Mouse (Mus musculus): Measurements from ENCODE around the gene Phactr3.
"Not testable (repeated sequence)": the region's sequence is repeated elsewhere in the genome, so short reads cannot be mapped to it uniquely, and the experiment has no call there.

Gene Phactr3

DNA sequence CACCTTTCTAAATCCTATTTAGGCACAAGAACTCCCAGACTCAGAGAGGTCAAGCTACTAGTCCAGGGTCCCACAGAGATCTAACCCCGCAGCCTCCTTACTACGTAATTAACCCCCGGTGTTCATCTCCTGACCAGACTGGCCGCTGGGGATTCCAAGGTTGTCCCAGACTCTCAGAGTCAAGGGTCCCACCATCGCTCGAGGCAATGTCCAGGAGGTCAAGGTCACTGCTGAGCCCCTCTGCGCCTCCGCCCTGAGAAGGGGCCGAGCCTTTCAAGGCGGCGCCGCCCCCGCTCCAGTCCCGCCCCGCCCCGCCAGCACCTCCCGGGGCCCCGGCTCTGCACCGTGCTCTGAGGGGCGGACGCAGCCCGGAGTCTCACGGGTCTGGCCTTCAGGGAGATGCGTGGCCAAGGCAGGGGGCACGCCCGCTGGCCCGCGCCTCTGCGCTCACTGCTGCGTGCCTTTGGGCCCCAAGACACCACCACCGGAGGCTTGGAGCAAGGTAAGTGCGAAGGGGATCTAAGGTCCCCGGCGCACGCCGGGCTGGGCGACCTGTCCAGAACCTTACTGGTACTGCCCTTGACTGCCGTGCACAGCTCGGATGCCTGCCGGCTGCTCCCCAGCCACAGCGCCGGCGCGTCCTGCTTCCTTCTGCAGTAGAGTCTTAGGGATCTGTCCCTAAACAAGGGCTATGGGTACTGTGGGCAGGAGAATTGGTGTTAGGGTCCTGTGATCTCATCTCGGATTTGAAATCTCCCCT, at the start of gene Phactr3:
Gene Phactr3 (plus strand): TSS at position 175 of the 760 bp plus-strand sequence.
- in situ Hi-C loops (cut with MboI): no loop called here

DNA sequence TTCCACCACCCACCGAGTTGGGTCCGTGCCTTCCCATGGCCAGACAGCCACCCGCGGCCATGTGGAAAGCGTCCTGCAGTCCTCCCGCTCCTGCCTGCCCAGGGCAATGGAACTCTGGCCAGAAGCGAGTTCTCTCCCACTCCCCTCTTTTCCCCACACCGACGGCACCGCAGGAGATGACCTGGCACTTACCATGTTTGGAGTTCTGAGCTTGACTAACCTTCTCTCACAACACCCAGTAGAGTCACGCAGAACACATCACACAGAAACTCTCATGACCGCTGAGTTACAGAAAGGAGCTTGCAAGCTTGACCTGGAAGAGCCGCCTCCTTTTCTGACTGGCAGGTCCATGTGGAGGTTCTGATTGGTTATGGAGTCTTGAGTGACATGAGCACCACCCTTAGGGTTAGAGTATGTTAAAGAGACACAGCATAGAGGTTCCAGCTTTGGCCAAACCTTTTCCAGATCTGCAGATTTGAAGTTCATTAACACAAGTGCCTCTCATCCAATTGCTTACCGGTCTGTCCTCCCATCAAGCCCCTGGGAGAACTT, 40.5 kb upstream of the Phactr3 start, which contains the start of gene Zfp931:
Gene Zfp931 (minus strand): TSS at position 311 of the 552 bp plus-strand sequence.
- in situ Hi-C loops (cut with MboI): not testable (repeated sequence)

DNA sequence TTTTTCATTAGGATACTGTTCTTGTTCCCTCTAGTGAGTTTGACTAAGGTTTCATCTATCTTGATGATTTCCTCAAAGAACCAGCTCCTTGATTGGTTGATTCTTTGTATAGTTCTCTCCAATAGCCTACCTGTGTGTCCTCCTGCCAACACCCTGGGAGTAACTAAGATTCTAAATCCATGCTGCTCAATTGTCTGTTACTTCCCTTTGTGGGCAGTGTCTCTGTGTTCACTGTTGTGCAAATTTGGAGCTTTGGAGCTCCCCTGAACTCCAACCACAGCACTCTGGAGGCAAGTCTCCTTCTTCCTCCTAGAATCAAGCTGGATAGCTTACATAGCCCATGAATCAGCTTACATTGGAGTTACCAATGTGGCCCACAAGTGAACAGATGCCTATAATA, 29.2 kb upstream of the Phactr3 start:
- in situ Hi-C loops (cut with MboI): no loop called here

DNA sequence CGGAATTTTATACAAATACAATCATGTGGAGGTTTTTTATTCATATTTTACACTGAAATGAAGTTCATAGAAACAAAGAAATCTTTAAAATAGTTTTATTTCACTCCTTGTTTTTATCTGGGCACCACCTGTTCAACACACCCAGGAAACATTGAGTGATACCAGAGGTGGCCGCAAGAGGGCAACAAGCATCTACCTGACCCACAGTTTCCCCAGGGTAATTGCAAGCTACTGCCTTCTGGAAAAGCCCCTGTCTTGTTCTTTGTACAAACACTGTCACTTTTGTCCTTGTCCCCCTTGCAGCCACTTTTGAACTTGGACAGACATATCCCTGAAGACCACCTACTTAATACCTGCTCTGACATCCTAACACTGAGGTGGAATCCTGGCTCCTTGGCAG, 20.8 kb upstream of the Phactr3 start:
- in situ Hi-C loops (cut with MboI): no loop called here

DNA sequence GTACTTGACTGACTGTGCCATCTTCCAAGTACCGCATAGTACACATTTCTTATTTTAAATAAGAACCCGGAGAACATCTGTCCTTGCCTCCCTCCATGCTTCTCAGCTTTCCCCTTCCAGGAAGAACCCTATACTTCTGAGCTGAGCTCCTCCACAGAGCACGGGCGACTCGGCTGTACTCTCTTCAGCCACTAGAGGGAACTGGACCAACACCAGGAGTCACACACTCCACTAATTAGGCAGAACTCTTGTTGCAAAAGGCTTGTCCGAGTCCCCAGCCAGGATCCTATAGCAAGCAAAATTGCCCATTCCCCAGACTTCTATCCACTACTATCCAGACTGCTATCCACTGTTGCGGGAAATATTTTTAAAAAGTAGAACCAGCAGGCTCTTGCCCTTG, 16.8 kb upstream of the Phactr3 start:
- in situ Hi-C loops (cut with MboI): no loop called here

DNA sequence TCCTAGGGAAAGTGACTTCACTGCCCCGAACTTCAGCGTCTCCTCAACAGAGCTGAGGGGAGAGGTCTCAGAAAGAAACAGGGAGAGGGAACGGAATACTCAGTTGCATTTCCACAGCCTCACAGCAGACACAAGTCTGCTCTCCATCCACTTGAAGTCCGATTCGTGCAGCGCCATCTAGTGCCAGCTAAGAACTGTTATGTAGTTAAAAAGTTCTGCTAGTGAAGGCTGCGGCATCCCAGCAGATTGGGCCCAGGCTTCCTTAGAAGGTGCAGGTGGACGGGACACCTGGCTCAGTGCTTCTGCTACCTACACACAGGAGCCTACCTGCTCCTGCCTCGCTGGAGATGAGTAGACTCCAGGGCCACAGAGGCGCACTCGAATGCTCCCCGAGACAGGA, 829 bp upstream of the Phactr3 start:
- in situ Hi-C loops (cut with MboI): no loop called here

DNA sequence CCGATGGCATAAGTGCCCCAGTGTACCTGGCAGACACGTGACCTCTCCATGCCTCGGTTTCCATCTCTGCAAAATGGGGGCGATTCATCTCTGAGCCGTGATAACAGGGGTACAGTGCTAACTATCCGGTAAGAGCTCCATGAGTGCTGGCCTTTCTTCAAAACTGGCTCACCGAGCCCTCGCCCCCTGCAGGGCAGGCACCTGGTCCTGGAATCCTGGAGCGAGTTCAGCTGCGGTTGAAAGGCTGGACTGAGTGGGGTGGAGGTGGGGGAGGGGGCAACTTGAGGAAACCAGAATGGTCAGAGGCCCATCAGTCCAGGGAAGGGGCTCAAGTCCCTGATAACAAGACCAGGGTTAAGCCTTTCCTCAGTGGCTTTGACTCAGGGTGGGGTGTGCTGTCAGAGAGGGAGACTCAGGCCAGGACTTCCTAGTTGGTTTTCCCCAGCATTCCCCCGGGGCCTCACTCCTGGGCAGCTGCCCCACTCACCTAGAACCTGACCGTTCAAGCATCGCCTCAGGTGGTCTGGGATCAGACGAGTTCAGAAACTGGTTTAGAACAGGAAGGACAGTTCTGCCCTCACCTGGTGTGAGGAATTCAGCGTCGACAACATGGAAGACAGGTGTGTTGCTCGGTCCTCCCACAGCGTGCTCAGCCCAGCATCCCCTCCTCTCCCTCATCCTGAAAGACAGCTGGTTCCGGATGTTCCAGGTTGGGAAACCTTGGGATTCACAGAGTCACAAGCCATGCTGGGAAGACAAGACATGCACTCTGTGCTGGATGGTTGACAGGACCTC, 983 bp downstream of the Phactr3 start:
- in situ Hi-C loops (cut with MboI): no loop called here

DNA sequence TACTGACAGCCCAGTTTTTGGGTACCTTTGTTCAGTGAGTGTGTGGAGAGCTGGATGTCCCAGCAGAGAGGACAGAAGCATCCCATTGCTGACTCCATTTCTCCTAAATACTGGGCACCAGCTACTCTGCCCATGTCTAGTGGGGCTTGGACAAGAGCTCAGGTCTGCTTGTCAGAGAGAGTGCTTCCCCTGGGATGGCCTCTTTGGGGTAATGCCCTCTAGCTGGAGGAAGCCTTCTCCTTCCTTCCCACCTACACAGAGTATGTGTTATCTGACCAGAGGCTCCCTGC, 1.5 kb downstream of the Phactr3 start:
- in situ Hi-C loops (cut with MboI): no loop called here

DNA sequence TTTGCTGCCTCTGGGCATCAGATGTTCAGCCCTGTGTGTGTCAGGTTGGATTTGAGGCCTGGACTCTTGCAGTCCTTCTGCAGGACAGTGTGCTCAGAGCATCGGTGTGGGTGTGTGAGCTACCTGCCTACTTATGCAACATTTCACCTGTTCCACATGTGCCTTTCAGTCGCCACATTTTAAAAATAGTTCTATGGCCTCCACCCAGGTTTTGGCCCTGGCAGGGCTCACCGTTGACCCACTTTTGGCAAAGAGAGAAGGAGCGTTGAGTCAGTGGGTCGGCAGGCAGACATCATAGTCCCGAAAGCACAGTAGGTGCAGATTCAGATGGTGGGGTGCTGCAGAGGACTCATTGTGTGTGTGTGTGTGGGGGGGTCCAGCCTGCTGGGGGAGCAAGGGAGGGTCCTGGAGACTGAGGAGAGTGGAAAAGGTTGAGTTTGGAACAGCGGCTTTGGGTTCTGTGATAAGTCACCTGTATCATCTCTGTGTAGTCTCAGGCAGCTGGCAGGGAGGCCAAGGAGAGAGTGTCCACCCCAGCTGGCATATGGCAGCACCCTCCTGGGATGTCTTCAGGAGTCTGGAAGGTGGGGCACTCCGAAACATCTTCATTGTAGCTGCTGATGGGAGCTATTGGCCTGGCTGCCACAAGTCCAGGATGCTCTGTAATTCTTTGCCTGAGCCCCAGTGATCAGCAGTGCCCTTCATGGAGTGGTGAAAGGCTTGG, 2.0 kb downstream of the Phactr3 start:
- in situ Hi-C loops (cut with MboI): no loop called here

DNA sequence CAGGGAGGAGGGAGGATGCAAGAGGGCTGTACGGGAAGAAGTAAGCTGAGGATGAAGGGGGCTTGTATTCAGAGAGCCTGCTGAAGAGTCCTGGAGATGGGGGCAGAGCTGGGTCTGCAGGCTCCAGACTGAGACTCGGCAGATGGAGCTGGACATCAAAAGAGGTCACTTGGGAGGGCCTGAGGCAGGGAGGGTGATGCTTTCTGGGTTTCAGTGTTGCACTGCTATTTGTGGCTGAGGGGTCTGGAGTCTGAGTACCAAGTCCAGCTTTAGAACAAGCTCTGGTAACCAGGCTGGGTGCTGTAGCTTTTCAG, 2.6 kb downstream of the Phactr3 start:
- in situ Hi-C loops (cut with MboI): no loop called here

DNA sequence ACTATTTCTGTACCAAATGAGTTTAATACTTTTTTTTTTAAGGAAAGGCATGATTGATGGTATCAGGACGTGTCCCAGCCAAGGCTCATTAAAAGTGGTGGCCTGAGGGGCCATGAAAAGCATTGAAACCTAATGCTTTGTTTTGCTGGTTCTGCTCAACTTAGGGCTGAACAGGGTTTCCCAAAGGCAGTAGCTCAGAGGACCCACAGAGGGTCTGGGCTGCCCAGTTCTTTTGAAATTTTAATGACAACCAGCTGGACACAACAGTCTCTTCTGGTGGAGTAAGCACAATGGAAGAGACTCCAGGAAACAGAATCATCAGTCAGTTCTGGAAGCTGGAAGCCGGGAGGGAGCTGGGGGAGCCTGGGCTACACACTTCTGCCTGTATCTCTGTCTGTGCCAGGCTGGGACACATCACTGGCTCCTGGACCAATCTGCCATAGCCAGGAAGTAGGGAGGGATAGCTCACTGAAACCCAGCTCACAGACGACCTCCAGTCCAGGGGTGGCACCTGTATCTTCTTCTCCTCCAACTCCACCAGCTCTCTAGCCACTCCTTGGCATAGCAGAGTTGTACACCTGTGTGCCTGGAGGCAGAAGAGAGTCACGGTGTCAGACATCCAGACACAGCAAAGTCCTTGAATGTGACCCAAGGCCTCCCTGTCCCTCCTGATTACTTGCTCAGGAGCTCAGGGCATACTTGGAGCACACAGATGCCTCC, 3.3 kb downstream of the Phactr3 start:
- in situ Hi-C loops (cut with MboI): no loop called here

DNA sequence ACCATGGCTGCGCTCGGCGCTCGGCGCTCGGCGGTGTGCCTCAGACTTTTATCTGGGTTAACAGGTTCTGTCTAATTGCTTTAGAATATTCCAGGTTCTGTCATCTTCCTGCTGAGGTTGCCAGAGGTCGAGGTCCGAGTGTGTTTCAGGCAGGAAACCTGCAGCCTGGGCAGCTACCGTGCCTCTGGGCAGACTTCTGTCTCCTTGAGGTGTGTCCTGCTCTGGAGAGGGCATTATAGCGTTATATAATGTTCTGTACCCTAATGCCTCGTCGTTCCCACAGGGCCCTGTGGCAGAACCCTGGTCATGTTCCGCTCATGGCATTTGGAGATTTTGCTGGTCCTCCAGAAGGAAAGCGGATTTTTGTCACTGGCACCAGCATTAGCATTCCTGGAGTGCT, 4.7 kb downstream of the Phactr3 start:
- in situ Hi-C loops (cut with MboI): no loop called here

DNA sequence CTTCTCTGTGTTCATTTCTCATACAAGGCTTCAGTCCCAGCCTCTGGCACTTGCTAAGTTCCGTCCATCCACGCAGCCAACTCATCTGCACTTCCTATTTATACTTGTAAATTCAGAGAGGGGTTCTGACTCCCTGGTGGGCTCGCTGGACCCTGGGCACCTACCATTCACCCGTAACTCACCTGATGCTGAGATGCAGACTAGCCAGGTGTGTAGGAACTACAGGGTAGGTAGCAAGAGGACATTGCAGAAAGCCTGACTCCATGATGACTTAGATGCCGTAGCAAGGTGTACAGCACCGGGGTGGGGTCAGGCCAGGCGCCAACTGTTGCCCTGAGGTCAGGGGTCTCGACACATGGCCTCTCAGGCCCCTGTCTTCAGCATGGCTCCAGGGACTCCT, 6.7 kb downstream of the Phactr3 start:
- in situ Hi-C loops (cut with MboI): no loop called here

DNA sequence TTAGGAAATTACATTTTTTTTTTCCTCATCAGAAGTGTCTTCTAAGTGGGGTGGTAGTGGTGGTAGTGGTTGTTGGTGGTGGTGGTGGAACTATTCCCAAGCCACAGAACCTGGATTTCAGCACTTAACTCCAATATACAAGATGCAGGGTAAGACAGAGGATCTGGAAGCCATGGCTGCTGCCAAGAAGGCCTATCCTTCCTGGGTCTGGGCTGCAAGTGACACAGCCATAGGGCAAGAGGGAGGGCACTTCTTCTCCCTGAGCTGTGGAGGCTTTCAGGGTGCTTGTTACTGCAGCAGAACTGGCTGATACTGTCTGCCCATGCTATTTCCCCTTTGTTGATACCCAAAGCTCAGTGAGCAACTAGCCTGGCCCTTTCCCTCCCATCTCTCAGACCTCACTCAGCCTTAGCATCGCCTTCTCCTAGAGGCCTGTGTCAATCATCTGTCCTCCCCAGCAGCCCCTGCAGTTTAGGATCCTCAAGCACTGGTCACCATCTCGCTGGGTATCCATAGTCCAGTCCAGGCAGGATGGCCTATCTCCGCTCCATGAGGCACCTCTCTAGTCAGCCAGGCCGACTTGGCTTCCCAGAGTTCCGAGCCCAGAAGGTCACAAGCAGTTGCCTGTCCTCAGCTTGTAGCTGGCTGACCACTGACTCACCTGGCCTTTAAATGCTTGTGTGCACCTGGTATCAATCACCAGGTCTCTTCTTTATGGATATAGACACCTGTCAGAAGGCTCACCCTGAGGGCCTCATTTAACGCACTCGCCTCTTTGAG, 7.5 kb downstream of the Phactr3 start:
- in situ Hi-C loops (cut with MboI): no loop called here

DNA sequence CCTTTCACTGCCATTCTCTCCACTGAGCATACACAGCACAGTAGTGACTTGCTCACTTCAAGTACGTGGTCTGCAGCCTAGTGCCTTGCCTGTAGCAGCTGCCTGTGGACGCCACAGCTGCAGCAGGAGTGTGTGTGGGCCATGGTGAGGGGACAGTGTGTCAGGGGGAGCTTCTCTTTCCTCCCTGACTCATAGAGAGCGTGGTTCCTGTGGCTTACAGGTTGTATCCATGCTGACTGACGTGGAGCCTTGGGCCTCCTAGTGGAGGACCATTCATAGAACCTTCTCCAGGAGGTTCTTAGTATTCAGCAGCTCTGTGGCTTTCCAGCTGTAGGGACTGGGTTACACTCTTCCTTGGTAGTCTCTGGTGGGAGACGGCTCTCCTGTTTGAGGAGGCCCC, 9.8 kb downstream of the Phactr3 start:
- in situ Hi-C loops (cut with MboI): no loop called here

DNA sequence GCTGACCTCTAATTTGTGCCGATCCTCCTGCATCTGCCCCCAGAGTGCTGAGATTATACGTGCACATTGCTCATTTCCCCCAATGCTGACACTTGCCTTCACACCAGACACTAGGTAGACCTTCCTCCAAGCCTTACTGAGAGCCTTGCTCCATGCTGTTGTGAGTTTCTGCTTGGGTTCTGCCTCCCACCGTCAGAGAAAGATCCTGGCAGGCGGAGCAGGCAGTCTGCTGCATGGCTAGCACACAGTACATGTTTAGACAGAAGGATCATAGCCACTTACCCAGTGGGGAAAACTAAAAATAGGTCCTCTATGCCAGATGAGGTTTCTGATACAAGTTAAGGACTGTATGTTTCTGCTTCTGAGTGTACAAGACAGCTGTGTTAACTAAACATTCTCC, 10.4 kb downstream of the Phactr3 start:
- in situ Hi-C loops (cut with MboI): no loop called here

DNA sequence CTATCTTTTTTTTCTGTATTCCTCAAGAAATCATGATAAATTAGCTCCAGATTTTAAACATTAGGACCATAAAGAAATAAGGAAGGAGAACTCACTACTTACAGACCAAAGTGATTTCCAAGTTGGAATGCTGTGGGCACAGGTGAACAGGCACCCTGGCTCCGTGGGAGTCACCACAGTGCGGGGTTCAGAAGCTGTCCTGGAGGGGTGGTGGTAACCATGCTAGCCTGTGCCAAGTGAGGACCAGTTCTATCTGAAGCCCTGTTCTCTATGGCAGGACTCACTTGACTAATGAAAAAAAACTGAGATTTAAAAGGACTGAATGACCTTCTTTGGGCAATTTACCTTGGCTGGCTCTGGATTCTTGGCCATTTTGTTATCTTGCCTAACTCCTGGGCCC, 10.9 kb downstream of the Phactr3 start:
- in situ Hi-C loops (cut with MboI): no loop called here

DNA sequence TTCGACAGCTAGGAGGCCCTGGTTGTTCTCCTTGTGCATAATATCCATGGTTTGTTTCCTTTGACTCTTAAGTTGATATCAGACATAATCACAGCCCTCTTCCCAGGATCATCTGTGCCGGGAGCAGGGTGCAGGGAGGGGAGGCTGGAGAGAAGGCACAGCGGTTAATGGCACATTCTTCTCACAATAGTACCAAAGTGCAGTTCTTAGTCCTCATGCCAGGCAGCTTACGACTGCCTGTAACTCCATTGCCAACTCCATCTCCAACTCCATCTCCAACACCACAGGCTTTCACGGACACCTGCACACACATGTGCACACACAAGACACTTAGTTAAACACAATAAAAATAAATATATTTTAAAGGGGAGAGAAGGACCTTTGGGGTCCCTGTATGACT, 11.8 kb downstream of the Phactr3 start:
- in situ Hi-C loops (cut with MboI): no loop called here

DNA sequence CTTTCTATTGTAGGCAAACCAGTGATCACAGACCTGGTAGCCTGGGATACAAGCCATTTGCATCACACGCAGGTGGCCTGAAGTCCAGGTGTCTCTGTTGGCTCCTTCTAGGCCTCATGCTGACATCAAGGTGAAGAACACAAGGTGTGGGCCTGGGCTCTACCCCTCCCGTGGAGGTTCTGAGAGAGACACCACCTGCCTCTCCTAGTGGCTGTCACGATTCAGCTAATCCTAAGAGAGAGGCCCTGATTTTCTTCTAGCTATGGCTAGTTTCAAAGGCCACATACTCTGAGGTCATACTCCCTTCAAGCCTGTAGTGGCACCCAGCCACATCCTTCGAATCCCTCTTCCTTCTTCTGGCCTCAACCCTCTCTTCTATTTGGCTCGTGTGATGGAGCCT, 12.2 kb downstream of the Phactr3 start:
- in situ Hi-C loops (cut with MboI): no loop called here

DNA sequence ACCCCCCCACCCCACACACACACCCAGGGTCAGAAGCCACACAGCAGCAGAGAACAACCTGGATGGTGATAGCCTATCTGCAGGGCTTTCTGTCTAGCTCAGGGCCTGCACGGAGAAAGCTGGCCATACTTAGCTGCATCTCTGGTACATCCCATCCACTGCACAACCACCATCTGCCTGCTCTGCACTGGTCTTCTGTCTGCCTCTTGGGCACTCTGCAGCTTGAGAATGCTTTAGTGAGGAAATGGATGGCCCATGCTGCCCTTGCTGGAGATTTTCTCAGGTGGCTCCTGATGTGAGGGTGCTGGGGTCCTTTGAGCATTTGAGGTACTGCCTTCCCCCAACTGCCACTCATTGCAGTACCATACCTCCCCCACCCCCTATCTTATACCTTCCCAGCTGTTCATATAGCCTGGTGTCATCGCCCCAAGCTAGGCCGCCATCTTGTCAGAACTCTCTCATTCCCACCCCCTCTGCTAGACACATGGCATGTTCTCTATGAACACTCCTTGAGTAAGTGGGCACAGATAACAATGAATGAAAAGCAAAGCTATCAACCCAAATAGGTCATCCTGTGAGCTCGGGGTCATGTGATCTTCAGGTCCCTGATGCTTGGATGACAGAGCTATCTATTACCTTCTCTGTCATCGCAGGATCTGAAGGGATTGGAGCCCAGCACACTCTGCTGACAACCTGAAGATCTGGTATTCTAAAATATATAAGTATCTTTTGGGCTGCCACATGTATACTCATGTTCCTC, 13.0 kb downstream of the Phactr3 start:
- in situ Hi-C loops (cut with MboI): no loop called here

DNA sequence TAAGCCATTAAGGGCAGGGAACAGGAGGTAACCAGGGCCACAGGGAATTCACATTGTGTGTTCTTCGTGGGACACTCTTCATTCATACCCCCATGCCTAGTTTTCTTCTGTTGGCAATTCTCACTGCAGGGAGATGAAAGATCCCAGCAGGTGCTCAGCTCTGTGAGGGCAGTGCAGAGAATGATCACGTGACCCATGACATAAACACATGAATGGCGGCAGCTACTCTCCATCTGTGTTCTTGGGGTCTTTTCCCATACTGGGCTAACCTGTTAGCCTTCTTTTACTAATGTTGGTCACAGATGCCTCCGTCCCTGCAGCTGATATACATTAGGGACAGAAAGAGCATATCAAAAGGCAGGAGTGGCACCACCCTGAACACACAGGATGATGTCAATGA, 16.9 kb downstream of the Phactr3 start:
- in situ Hi-C loops (cut with MboI): no loop called here

All from mature B cell (primary cell).